Mouse (Mus musculus) inflammation-experienced regulatory T-cells, adult 6 months (primary cell): ENCODE data around the gene Gpx7. TPM values are rescaled to one million over a fixed set of nuclear protein-coding genes. Genes with fewer than 3 reads are reported as not detected.

Experiments
- polyA plus RNA-seq, 3 experiments: library from polyadenylated mRNA; unstranded; fragments of 100-300 nt; shearing (Covaris generic); gene quantifications; one replicate each; pipeline ENCODE4 v1.2.1; 2017

The Gpx7 gene
- polyA plus RNA-seq, 3 experiments from 2014 or later: 0.83 to 3.8 (median 2.5) TPM

Other genes with a start within 250 kb of the Gpx7 start
- 1 to 10 TPM; 1.6 to 3.1 (median 2.5) TPM for gene Echdc2, start 241.5 kb downstream of the Gpx7 start, polyA plus RNA-seq
- gene Zyg11a, start 188.9 kb downstream of the Gpx7 start, polyA plus RNA-seq: not detected
- gene Zyg11b, start 105.9 kb downstream of the Gpx7 start, polyA plus RNA-seq: 10 to 100 TPM in 2 of 3 experiments, 1 to 10 TPM in 1; 7.5 to 14.1 (median 12.2) TPM
- 10 to 100 TPM; 16.1 to 26.8 (median 22.9) TPM for gene Coa7, start 78.8 kb downstream of the Gpx7 start, polyA plus RNA-seq
- not detected for gene Shisal2a, start 23.6 kb downstream of the Gpx7 start, polyA plus RNA-seq
- 10 to 100 TPM; 38.3 to 97.4 (median 89.2) TPM for gene Tut4, start 52.5 kb upstream of the Gpx7 start, polyA plus RNA-seq
- gene Prpf38a, start 172.4 kb upstream of the Gpx7 start, polyA plus RNA-seq: 10 to 100 TPM; 62.9 to 75.8 (median 66.2) TPM
- 10 to 100 TPM in 1 of 3 experiments, 1 to 10 TPM in 2; 2.3 to 11.8 (median 3.3) TPM for gene Orc1, start 172.5 kb upstream of the Gpx7 start, polyA plus RNA-seq
- gene Cc2d1b, start 213.0 kb upstream of the Gpx7 start, polyA plus RNA-seq: 10 to 100 TPM; 24.1 to 37.9 (median 35.3) TPM